Mouse (Mus musculus): ENCODE results near the gene Ajuba.

DNA sequence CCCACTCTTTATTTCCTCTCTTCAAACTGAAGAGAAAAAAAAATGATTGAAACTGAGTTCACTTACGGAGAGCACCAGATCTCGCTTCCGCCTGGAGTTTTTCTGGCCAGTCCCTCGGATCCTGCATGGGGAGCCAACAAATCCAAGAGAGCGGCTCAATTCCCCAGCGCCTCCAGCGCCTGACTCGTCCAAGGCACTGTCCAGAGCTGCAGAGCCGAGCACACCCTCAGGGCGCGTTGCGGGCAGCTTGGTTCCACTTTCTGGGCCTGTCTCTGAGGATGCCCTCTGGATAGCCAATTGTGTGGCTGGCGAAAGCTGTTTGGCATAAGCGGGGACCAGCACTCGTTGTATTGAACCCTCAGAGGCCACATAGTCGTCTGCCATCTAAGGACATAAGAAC lies 13.7 kb upstream of the Ajuba start:
- TF ChIP-seq GATA1 (IDR thresholded peaks at IDR 0.05; ENCODE audit: borderline replicate concordance, low read length) (no peak), FLI1 (IDR thresholded peaks at IDR 0.05; ENCODE audit: low read length) (no peak)
